In the genomic region with DNA sequence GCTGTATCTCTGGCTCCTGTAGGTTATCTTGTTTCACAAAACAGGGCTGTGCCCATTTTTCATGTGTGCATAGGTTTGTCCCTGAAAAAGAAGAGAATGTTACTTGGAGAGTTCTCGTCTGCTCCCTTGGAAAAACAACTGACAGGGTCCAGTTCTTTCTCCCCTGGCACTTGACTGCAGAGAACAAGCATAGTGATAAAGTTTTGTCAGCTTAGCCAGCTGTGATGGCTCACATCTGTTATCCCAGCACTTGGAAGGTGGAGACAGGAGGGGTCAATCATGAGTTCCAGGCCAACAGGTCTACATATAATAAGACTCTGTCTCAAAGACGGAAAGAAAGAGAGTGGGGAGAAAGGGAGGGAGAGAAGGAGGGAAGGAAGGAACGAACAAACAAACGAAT, we compare ENCODE assay signal across 12 mouse cellular contexts. TPM values are rescaled to one million over a fixed set of nuclear protein-coding genes. Genes with fewer than 3 reads are reported as not detected.
"Had no signal": no experiment of that assay in that cellular context is flagged by ENCODE, and none has a peak within 500 bp of the region (broad histone marks: within the 10 kb centered on the region; RNA-seq: fewer than 3 reads in every experiment).

No protein-coding gene starts in this region.

- H3K9me3 ChIP-seq: liver, embryonic 13.5 days had no signal

- H3K4me1 ChIP-seq: liver, embryonic 13.5 days had no signal

- H3K36me3 ChIP-seq: liver, embryonic 13.5 days had no signal

- H3K27ac ChIP-seq: kidney, postnatal 0 days; left cerebral cortex, adult 2 months; liver, embryonic 13.5 days had no signal

- H3K4me2 ChIP-seq: liver, embryonic 13.5 days; midbrain, embryonic 11.5 days had no signal

- H3K9ac ChIP-seq: liver, embryonic 13.5 days had no signal

- H3K4me3 ChIP-seq: left cerebral cortex, adult 2 months; liver, embryonic 13.5 days had no signal

- DNase-seq: kidney, postnatal 36 days; layer of hippocampus, postnatal 36 days; liver, embryonic 13.5 days; lung, adult 2 months; lung, postnatal 14 days; lung, postnatal 4 days; midbrain, embryonic 14.5 days; thymus, adult 18-20 months; thymus, postnatal 36 days had no signal

- H3K27me3 ChIP-seq: liver, embryonic 13.5 days had no signal

RNA-seq across cellular contexts. Expression of gene A630001G21Rik, which starts 59.4 kb away (rescaled TPM):
- total RNA-seq: left cerebral cortex, adult 2 months had no signal
